Mouse (Mus musculus): ENCODE measurements around the gene Ryr2.

DNA sequence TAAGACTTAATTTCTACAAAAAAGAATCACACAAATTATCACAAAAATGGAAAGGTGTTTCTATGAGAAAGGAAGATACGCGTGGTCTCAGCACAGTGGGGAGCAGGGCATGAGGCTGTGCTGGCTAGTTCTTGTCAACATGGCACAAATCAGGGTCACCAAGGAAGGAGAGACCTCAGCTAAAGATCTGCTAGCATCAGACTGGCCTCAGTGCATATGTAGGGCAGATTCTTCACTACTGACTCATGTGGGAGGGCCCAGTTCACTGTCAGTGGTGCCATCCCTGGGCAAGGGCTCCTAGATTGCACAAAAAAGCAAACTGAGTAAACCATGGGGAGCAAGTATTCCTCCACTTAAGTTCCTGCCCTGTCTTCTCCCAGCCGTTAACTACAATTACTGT lies 405.0 kb downstream of the Ryr2 start:
- TF ChIP-seq CTCF (IDR thresholded peaks at IDR 0.05; ENCODE audit: control insufficient read depth, insufficient read depth, insufficient replicate concordance, low read depth, low read length) (no peak), POLR2A (IDR thresholded peaks at IDR 0.05; ENCODE audit: control insufficient read depth, low read depth, low read length) (no peak)
